Mouse (Mus musculus): Measurements from ENCODE around the gene Timp3.

The Timp3 gene

DNA sequence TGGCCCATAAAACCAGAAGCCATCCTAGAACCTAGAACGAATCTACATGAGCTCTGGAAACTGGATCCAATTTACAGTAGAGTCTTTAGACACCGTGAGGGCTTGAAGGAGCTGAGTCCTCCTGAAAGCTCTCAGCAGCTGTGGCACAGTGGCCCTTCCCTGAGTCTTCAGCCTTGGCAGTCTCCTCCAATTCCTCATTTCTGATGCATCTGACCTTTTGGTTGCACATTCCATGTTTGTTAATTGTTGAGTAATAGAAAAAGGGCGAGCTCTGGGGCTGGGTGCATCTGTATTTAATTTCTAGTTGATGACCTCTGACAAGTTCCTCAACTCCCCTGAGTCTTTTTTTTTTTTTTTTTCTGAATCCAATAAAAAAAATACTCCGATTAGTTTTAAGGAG is 28.0 kb downstream of the Timp3 start:
- no peak for DNase-seq (ENCODE audit: low spot score in 2 of 2)

DNA sequence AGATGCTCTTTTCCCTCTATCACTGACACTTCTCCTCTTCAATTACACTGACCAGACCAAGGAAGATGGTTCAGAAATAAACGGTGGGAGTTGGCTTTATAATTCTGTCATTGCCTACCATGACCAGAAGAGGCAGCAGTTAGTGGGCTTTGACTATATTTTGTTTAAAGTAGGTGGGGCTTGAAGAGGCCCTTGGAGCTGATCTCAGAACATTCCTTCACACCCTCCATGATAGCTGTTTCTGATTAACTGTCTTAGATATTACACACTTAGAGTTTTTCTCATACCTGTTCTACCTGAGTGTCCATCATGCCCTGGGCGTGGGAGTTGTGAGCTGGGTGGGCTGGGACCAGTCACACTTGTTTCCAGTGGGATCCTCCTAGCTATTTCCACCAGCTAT is 28.5 kb downstream of the Timp3 start:
- no peak for DNase-seq (ENCODE audit: low spot score in 2 of 2)

DNA sequence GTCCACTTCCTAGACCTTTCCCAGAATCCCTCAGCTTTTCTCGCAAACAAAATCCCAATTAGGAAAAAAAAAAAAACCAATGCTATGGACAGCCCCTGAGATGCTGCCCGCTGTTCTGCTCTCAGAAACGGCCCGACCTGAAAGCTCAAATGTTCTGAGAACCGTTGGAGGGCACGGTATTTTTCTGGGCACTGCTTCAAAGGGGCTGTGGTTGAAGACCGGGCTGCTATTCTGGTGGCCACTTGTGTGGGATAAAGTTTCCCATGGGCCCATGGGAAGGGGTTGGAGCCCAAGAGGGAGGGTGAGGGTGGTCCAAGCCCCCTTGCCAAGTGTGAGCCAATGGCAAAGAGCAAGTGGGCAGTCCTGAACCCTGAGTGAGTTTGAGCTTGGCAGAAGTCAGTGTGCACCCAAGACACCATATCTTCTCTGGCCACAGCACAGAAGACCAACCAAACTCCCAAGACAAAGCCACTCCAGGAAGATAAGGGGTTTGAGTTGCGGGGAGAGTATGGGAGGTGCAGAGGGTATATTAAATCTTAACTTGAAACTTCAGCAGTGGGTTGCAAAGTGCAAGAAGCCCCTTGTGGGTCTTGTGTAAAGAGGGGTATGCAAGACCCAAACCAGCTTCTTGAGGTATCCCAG is 29.2 kb downstream of the Timp3 start:
- no peak for DNase-seq (ENCODE audit: low spot score in 2 of 2)

DNA sequence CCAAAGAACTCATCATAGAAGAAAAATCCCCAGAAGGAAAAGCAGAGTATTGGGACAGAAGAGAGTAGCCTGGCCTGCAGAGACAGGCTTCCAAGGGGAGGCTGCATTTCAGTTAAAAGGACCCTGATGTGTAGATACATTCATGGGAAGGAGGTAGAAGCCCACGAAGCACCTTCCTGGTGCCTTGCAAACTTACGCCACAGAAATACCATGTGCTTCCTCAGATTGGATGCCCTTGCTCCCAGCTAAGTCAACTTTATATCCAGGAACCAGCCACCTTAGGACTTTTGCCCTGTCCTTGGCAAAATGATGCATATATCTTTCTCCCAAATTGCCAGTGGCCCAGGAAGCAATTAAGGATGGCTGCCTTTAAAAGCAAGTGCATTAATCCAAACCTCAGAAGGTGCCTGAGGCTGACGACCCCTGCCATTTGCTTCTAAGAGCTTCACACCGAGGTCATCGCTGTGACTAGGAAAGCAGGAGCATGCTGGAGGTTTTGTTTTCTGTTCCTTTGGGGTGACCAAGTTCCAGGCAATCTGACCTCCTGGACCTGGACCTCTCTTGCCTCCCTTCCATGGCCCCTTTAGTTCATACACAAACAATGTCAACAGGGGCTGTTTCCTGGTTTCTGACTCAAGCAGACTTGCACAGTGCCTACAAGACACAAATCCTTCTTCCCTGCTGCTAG is 31.0 kb downstream of the Timp3 start:
- DNase-seq (ENCODE audit: low spot score in 2 of 2), result no peak

DNA sequence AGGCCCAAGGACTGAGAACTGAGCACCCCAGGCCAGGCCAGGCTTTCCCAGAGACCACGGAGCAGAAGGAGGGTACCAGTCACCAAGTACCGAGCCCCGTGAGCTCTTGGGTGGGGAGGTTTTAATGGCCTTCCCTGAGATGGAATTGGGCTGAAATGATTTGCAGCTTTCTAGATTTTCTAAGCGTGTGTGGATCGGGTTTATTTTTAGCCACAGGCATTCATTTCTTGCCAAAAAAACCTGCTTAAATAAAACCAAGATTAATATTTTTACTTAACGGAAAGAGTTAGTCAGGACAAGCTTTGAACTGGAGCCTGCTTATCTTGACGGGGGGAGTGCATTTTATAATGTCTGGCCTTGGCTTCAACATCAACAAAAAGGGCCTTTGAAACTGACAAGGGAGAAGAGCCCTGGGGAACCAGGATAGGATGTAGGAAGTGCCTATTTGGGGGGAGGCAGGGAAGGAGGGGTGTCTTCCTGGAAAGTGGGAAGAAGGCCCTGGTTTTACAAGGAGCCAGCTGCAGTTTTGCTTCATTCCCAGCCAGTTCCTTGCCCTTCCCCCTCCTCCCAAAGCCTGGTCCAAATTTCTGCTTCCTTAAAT is 31.6 kb downstream of the Timp3 start:
- no peak for DNase-seq (ENCODE audit: low spot score in 2 of 2)

DNA sequence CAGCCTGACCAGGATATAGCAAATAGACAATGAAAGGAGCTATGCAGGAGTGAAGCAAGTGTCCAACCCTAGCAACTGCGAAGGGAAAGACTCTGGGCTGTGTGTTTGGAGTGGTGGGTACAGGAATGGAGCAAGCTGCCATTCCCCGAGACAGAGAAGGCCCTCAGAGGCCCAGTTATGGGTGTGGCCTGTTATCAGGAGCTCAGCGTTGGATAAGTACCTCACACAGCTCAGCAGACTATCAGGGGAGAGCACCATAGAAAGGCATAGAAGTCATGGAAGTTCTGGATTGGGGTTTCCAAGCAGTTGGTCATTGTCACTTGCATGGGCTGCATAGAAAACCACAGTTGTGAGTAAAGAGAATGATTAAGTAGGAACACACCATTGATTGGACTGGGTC is 32.8 kb downstream of the Timp3 start:
- DNase-seq (ENCODE audit: low spot score in 2 of 2), result no peak

DNA sequence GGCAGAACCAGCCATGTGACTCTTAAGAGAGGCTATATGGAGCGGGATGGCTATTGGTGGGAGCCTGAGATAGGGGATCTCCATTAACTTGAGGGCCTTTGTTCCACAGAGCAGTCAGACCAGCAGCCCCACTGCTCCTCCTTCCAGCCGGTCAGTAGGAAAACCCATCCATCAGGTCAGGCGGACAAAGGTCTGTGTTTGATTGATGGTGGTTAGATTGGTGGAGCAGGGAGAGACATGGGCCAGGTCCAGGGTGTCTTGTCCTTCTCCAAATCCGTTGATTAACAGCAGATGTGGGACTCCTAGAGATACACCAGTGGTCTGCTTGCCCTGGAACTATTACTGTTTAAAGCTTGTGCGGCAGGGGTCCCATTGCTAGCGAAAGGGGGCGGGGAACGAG is 34.4 kb downstream of the Timp3 start:
- no peak for DNase-seq (ENCODE audit: low spot score in 2 of 2)

DNA sequence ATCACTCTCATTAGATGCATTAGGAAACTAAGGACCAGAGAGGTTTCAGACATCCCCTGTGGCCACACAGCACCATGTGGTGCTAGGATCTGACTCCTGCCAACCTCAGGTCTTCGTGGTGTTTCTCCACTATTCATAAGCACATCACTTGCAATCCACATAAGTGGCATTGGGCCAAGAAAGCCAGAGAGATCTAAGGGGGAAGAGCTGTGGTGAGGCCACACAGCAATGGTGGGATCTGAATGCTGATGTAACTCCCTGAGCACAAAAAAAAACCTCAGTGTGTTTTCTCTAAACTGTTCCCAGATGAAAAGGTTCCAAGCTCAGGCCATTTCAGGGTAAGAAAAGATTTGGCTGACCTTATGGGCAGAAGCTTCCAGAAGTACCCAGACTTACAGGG is 36.3 kb downstream of the Timp3 start:
- no peak for DNase-seq (ENCODE audit: low spot score in 2 of 2)

DNA sequence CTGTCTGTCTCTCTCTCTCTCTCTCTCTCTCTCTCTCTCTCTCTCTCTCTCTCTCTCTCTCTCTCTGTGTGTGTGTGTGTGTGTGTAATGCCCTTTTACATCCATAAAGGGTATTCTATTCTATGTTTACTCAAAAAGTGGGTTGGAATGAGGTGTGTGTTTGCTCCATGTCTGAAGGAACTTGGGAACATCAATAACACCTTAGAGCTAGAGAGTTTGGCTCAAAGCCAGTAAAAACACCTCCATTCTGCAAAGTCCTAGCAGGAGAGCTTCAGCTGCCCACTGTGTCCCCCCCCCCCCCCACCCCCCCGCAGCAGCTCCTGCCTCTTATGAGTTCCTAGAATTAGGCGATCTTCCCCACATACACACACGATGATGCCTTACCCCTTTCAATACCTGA is 37.1 kb downstream of the Timp3 start:
- no peak for DNase-seq (ENCODE audit: low spot score in 2 of 2)

DNA sequence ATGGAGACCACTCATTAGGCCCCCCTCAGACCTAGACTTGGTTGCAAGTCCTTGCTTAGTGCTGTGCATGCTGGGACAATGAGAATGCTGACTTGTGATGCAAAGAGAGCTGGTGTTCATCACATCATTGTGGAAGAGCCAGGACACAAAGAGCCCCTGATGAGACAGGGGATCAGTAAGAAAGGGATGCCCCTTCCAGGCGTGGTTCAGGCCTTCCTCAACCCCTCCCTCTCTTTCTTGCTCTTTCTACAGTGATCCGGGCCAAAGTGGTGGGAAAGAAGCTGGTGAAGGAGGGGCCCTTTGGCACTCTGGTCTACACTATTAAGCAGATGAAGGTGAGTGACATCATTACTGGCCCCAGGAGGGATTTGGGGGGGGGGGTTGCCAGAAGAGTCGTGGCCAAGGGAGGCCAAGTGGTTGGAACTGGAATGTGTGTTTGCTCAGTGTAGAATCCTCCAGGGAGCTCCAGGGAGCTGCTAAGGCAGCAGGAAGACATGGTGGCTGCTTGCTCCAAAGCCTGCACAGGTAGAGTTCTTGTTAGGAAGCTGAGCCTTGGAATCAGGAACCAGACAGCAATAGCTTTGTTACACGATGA is 38.0 kb downstream of the Timp3 start:
- no peak for DNase-seq (ENCODE audit: low spot score in 2 of 2)

DNA sequence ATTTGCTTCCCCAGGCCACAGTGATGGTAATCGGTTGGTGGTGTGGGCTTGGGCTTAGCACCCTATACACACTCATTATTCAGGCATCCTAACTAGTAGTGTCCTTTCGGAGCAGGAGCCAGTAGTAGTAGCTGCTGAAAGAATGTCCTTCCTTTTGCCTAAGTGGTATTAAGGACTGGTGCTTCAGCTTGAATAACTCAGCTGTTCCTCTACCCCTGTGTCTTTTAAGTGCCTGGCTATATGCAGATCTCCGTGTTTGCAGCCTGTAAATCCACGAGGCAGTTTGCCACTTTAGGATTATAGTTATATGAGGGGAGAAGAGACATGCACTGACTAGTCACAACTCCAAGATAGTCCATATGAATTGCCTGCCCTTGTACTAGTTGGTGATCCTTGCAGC is 38.9 kb downstream of the Timp3 start:
- no peak for DNase-seq (ENCODE audit: low spot score in 2 of 2)

DNA sequence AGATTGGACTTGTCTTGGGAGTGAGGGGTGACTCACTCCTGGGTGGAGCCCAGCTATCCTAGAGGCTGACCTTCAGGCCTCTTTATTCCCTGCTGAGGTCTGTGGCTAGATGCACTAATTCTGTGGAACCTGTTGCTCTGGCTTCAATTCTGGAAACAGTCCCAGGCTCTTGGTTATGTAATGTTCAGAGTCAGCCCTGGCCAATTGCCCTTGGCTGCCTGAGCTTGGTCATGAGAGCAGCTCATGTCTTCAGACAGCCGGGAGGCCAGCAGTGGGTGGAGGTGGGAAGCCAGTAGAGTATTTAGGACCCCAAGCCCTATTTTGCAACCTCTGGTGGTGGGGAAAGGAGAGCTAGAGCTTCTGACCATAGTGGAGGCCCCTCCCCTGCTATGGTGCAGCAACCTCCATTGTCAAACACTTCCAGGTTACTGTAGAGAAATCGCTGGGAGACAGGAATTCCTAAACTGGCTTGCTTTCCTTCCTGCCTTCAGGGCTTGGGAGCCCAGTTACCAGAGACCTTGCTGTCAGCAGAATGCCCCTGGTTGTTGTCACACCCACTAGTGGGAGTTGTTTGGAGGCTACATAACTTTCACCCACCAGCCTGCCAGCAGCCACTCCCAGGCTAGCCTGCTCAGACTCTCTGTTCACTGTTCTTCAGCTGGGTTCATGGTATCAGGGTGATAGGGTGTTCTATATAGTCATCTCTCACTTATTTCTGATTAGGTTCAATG is 39.6 kb downstream of the Timp3 start:
- DNase-seq (ENCODE audit: low spot score in 2 of 2), result peak; percentile 15 to 22

DNA sequence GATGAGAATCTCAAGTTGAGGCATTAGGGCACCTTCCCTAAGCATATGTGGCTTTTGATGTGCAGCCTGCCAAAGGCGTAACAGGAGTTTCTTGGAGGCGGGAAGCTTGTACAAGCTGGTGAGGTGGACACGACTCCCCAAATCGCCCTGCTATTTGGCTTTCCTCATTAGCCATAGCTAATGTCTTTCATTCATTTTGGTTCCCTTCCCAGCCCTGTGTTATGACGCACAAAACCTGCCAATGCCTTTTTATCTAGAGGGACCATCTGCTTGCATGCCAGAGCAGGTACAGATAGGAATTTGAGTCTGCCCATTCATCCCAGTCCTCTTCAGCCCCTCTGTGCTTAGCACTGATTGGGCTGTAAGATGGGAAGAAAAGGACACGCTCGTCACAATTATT is 40.2 kb downstream of the Timp3 start:
- DNase-seq (ENCODE audit: low spot score in 2 of 2), result no peak

DNA sequence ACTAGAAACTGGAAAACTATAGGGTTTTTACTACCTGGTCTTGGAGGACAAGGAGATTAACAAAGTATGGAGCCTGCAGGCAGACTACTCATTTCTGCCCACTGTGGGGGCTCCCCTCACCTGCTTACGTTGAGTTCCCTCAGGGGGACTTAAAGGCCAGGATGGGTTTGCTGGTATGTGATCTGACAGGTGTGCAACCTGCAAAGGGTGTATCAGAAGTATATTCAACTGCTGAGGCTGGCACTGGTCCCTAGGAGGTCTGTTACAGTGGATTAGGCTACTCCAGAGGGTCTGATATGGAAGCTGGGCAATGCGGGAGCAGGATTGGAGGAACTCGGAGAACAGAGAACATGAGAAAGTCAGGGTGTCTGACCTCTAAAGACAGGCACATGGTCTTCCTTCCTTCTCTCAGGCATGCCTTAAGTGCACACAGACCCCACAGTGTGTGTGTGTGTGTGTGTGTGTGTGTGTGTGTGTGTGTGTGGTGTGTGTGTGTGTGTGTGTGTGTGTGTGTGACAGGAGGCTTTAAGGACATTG is 40.9 kb downstream of the Timp3 start:
- no peak for DNase-seq (ENCODE audit: low spot score in 2 of 2)

DNA sequence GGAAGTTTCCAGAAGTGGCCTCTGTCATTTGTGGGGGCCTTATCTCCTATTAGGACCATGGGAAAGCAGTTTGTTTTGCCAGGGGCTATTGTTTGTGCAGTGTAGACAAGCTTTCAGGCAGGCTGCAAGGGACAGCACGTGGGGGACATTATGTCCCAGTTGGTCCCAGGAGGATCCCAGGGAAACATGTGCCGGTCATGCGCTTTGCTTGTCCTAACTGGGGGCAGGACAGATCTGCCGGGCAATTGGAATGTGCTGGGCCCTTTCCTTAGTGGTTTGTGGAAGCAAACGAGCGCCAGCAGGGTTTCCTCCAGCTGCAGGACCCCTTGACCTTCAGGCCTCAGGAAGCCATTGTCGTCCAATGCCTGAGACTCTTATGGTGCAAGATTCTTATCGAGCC is 41.4 kb downstream of the Timp3 start:
- no peak for DNase-seq (ENCODE audit: low spot score in 2 of 2)

DNA sequence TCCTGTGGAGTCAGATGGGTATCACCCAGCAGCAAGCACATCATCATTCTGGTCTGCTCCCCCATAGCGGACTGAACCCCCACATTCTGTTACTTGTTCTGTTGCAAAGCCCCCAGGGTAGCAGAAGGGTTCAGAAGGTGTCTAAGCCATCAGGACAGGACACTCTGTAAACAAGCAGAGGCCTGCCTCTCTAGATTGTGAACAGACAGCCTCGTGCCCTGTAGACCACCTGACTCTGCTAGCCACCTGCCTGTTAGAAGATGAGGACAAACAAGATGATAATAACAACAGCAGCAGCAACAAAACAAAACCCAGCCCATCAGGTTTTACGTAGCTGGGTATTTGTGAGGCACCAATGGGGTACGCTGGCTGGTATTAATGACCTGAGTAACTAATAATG is 42.0 kb downstream of the Timp3 start:
- no peak for DNase-seq (ENCODE audit: low spot score in 2 of 2)

DNA sequence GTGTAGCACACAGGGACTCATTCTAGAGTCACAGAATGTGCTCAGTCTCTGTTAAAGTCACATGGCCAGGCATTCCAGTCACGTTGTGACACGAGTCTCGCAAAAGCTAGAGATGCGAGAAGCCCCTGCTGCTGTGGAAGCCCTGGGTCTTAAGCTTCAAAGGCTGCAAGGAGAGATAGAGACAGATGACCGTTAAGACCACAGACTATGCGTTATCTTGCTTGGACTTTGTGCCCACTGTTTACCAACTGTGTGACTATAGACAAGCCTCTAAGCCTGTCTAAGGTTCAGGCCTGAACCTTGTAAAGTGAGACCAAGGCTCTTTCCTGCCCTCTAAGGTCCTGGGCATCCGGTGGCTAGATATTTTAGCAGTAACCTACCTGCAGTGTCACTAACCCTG is 42.5 kb downstream of the Timp3 start:
- DNase-seq (ENCODE audit: low spot score in 2 of 2), result no peak

DNA sequence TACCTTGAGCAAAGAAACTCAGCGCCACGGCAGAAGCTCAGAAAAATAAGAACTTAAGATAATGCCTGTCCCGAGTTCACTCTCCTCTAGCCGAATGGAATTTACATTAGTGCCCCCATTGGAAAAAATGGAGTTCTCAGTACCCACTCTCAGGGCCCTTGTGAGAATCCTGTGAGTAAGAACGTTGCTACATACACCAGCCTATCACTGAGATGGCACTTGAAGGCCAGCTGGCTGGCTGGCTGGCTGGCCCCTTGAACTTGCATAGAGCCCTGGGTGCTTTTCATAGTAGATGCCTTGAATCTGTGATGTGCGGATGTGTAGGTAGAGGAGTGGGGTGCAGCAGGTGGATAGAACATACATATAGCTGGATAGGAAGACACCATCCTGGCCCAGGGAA is 43.2 kb downstream of the Timp3 start:
- no peak for DNase-seq (ENCODE audit: low spot score in 2 of 2)

DNA sequence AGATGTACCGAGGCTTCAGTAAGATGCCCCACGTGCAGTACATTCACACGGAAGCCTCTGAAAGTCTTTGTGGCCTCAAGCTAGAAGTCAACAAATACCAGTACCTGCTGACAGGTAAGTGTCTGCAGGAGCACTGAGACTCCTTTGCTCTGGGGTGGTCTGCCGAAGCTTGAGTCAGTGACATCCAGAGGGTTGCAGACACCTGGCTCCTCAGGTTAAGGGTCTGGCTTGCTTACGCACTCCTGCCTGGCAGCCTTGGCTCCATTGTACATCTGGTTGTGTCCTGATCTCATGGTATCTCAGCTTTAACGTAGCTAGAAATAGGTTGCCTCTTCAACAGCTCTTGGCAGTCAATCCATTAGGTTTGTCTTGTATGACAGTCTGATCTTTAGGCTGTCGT is 43.8 kb downstream of the Timp3 start:
- no peak for DNase-seq (ENCODE audit: low spot score in 2 of 2)

DNA sequence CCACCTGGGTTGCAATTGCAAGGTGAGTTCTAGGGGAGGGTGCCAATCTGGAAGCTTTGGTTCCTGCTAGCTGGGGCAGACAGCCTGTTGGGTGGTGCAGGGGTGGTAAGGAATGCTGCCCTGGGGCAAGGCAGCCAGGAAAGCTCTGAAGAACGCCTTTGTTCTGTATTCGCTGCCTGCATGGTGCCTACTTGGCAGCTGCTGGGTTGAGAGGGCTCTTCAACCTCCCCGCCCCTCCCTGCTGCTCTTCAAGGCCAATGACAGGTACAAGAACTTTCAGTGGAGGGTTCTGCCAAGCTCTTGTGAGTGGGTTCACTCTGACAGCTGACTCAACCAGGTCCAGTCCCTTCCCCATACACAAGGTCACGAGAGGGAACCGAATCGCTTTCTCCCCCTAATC is 44.5 kb downstream of the Timp3 start:
- no peak for DNase-seq (ENCODE audit: low spot score in 2 of 2)

DNA sequence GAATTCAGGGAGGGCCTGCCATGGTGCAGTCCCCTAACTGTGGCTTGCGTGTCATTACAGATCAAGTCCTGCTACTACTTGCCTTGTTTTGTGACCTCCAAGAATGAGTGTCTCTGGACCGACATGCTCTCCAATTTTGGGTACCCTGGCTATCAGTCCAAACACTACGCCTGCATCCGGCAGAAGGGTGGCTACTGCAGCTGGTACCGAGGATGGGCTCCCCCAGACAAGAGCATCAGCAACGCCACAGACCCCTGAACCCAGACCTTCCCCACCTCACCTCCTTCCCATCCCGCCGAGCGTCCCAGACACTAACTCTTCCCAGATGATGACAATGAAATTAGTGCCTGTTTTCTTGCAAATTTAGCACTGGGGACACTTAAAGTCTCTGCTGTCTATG is 45.5 kb downstream of the Timp3 start:
- no peak for DNase-seq (ENCODE audit: low spot score in 2 of 2)

DNA sequence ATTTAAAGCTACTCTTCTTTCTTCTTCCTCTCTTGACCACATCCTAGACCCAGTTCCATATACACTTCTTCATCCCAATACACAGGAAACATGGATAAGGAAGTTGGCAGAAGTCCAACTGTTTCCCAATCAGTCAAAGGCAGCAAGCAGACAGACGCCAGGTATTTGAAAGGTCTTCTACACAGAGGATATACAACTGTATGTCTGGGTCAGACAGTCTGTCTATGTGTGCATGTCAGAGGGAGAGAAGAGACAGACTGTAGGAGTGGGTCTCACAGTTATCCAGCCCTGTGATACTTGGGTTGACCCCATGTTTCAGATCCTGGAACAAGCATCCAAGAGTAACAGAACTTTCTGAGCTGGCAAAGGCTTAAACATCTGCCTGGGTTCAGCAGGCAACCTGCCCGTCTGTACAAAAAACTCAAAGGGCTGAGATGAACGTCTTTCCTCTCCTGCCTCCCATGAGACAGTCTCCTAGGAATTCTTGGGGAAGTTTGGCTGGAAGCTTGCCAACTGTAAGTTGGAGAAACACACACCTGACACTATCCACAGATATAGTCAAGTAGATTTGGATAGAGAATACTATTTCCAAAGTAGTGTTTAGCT is 46.2 kb downstream of the Timp3 start:
- DNase-seq (ENCODE audit: low spot score in 2 of 2), result no peak

All from spleen, postnatal 36 days (tissue).